Mouse (Mus musculus) hindbrain, embryonic 16.5 days (tissue): ENCODE results near the gene Fstl1. TPM values are rescaled to one million over a fixed set of nuclear protein-coding genes. Genes with fewer than 3 reads are reported as not detected.

Source experiments
- polyA plus RNA-seq: library from polyadenylated mRNA; unstranded; fragments of >200 nt; fragmentation: Nextera tagmentation; extraction: Ambion mirVana; gene quantifications from 2 replicates; pipeline ENCODE4 v1.2.1, GENCODE M21; 2015

Fstl1 gene
- polyA plus RNA-seq, 1 experiment from 2014 or later, result 81.2 TPM

Other genes starting within 250 kb of the Fstl1 start
- 28.4 and 31.7 TPM in 2 replicates for gene Gtf2e1, start 237.1 kb upstream of the Fstl1 start, polyA plus RNA-seq
- 17.3 and 17.5 TPM in 2 replicates for gene Rabl3, start 237.0 kb upstream of the Fstl1 start, polyA plus RNA-seq
- gene Hgd, start 196.7 kb upstream of the Fstl1 start, polyA plus RNA-seq, result 0.26 TPM in 1 of 2 replicates, not detected in the other
- 48.5 and 64.7 TPM in 2 replicates for gene Ndufb4, start 122.4 kb upstream of the Fstl1 start, polyA plus RNA-seq
- gene Gm36028, start 84.3 kb downstream of the Fstl1 start, polyA plus RNA-seq, result 0.19 TPM in 1 of 2 replicates, not detected in the other
- gene Lrrc58, start 91.5 kb downstream of the Fstl1 start, polyA plus RNA-seq, result 45.3 and 48.1 TPM in 2 replicates
- 3.2 and 3.9 TPM in 2 replicates for gene Gpr156, start 139.6 kb downstream of the Fstl1 start, polyA plus RNA-seq